Mouse (Mus musculus) frontal cortex, adult 2 months (tissue): Measurements from ENCODE around the gene Pla2g12a. TPM values are rescaled to one million over a fixed set of nuclear protein-coding genes. Genes with fewer than 3 reads are reported as not detected.

Source experiments
- DNase-seq, 2 experiments: peaks; one replicate each; pipeline ENCODE4 v3.0.0; 2022; ENCODE audit warnings: low spot score in 1 of 2; ENCODE audit errors: extremely low spot score in 1 of 2
- polyA plus RNA-seq: library from polyadenylated mRNA; depleted of rRNA; stranded (reverse); fragments of >200 nt; gene quantifications from 2 replicates; pipeline ENCODE4 v1.2.3, GENCODE M21; 2012

Pla2g12a gene
- polyA plus RNA-seq, 1 experiment = 31.4 TPM

- DNase-seq = no peak
Measured at GRCm38 (mm10) chr3:129896591-129896990, 18.2 kb downstream of the Pla2g12a start.

DNA sequence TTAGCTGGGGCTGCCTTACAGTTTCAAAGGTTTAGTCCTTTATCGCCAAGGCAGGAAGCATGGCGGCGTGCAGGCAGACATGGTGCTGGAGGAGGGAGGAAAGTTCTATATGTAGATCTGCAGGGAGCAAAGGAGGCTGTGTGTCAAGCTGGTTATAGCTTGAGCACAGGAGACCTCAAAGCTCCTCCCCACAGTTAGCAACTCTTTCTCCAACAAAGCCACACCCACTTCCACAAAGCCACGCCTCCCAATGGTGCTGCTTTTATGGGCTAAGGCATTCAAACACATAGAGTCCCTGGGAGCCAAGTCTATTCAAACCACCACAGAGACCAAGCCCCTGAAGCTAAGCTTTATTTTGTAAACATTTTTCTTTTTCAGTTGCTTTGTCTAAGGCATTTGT is 20.5 kb downstream of the Pla2g12a start:
- DNase-seq = no peak

DNA sequence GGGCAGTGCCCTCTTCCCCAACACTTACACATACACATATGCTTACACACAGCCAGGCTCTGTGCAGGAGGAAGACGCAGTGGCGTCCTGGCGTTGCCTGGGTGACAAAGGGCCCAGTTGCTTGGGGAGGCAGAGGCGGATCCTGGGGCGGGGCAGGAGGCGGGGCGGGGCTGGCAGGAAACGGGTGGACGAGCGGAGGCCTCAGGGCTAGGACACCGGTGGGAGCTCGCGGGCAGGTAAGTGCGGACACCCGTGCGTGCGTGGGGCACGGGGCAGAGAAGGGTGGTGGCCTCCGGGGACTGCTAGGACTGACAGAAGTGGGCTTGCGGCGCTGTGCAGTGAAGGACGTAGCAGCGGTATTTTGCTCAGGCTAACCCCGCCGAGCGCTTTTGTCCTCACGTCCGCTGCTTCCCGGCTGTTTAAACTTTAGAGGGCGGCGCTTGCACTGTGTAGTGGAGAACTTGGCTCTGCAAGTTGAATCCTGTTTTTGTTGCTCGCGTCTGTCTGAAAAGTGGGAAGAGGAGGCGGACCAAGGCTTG is 22.9 kb downstream of the Pla2g12a start, which contains the start of gene Casp6:
Casp6 (plus strand) TSS at position 155 of the 539 bp plus-strand sequence.
- peak; percentile 20 to 50 for DNase-seq

GRCm38 (mm10) chr3:129903369-129903768 is 25.0 kb downstream of the Pla2g12a start:
- DNase-seq = peak in 1 of 2 experiments; percentile 28

- DNase-seq = no peak
Measured at GRCm38 (mm10) chr3:129903866-129904265, 25.5 kb downstream of the Pla2g12a start.

DNA sequence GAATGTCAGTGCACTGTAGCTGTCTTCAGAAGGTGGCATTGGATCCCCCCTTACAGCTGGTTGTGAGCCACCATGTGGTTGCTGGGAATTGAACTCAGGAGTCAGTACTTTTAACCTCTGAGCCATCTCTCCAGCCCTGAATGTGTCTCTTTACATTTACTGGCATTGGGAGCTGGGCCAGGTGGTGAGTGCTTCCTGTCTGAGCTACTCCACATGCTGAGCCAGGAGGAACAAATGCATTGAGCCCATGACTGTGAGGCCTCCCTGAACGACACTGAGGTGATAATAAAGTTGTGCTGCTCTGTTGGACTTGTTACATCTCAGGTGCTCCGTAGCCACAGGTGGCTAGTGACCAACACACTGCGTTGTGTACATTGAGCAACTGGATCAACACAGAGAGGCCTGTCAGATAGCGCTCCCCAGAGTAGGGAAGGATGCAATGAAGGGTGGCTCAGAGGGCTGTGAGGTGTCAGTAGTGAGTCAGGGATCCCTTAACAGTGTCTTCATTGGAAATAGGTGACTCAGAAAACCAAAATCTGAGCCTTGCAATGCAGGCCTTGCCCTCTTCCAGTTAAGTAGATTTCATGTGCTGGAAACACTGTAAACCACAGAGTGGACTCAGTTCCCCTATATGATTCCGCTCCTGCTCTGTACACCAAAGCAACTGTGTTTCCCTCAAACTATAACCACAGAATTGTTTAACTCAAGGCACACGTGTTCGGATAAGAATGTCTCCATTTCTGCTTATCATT is 26.2 kb downstream of the Pla2g12a start:
- no peak for DNase-seq

DNA sequence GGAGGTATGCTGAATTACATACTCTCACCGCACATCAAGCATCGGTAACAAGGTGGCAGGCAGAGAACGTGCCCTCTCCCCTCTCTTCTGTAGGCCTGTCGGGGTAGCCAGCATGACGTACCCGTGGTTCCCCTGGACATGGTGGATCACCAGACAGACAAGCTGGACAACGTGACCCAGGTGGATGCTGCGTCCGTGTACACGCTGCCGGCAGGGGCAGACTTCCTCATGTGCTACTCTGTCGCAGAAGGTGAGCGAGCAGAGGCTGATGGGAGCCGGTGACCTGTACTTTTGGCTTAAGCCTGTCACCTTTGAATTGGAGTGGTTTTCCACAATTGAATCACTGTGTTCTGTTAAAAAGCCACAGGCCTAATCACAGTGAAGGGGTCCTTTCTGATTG is 33.6 kb downstream of the Pla2g12a start:
- DNase-seq = no peak

DNA sequence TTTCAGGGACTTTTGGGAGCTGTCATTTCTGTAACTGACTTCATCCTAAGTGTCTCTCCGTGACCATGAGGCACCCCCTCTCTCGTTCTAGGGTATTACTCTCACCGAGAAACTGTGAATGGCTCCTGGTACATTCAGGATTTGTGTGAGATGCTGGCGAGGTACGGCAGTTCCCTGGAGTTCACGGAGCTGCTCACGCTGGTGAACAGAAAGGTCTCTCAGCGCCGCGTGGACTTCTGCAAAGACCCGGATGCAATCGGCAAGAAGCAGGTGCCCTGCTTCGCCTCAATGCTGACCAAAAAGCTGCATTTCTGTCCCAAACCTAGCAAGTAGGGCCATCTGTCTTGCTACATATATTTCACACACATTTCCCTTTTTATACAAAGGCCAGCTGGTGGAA is 34.8 kb downstream of the Pla2g12a start:
- no peak for DNase-seq

- no peak for DNase-seq
Measured at GRCm38 (mm10) chr3:129917424-129917823, 39.0 kb downstream of the Pla2g12a start.

- peak; percentile 60 to 91 for DNase-seq
Measured at GRCm38 (mm10) chr3:129918434-129918833, 40.0 kb downstream of the Pla2g12a start.

DNA sequence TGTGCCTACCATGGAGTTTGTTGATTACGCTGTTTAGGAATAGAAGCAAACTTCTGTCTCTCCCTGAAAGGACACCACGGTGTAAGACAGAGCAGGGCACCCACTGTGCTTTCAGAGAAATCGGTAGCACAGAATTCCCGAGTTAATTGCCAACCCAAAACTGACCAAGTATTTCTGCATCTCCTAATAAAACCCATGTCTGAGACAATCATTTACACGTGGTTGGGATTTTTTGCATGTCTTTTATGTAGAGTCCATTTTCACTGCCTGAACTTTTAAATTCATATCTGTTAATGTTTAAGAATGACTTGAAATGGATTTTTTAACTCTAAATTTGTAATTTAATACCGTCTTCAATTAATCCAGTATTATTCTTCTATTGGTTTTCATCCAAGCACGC is 45.2 kb downstream of the Pla2g12a start:
- DNase-seq = no peak

DNA sequence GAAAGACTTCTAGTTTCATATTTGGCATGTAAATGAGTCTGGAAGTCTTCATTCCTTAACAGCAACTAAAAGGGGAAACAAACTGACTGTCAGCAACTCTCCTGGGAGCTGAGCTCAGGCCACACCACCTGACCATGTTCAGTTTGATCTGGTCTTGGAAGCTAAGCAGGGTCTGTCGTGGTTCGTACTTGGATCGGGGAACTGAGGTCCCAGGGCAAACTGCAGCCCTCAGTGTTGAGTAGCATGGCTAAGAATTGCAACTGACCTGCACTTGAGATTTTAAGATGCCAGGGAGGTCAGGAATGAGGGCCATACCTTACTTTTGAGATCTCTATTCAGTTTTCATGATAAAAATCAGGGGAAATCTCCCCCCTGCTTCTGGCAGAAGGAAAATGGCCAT is 47.5 kb downstream of the Pla2g12a start:
- DNase-seq = no peak

DNA sequence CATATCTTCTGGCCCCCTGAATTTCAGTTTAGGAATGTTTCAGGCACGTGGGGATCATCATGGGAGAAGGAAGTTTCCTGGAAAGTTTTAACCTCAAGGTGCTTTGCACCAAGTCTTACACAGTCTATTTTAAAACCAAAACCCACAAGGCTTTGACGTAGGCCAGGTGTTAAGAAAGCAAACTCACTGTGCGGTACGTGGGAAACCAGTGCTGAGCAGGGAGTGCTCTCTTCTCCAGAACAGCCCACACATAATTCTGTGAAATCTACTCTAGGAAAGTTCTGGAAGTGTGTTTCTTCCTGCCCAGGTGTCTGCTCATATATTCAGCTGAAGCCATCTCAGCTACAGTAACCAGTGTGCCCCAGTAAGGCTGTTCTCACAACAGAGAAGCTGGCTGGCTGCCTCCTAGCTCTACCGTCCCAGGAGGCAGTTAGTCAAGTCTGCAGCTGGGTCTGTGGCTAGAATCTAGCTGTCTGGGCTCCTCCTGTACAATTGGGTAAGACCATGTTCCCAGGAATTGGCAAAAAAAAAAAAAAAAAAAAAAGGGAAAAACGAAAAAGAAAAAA is 51.9 kb downstream of the Pla2g12a start:
- peak in 1 of 2 experiments; percentile 46 for DNase-seq

DNA sequence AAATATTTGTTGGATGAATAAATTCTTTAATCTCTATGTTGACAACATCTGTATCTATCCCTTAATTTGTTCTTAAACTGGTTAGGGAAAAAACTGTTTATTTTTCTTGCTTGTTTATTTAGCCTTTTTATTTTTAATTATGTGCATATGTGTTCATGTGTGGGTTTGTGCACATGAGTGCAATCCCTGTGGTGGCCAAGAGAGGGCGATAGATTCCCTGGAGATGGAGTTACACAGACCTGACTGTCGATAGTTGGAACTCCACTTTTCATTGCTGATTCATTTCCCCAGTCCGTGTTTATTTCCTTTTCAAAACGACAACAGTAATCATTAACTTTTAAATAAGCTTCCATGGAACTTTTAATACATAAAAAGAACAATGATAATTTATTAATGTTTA is 54.0 kb downstream of the Pla2g12a start:
- DNase-seq = no peak

DNA sequence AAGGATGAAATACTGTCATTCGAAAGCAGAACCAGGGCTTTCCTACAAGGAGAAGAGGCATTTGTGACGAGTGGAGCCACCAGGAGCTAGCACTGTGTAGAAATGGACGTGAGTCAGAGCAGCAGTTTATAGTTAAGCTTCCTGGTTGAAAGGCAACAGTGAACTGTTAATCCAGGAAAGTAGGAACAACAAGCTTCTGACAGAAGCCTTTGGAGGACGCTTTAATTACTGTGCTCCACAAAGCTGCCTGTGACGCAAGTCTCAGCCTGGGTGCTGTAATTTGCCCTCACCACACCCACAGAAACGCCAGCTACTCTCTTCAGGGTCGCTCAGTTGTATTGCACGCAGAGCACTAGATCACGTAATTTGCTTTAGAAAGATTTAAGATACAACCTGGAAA is 58.2 kb downstream of the Pla2g12a start:
- peak in 1 of 2 experiments; percentile 24 for DNase-seq

DNA sequence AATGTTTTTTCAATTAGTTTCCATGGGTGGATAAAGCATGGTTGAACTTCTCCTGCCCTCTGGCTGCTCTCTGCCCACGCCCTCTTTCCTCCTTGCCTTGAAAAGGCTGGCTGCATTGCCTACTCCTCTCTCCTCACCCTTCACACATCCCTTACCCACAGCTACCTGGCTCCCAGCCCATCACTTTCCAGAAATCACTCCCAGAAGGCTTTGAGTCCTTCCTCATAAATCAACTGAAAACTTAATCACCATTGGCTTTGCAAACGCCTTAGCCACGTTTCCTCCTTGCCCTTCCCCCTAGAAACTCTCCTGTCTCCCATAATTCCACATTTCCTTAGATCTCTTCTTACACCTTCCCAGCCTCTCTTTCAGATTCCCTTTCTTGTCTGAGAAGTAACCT is 59.4 kb downstream of the Pla2g12a start:
- no peak for DNase-seq

DNA sequence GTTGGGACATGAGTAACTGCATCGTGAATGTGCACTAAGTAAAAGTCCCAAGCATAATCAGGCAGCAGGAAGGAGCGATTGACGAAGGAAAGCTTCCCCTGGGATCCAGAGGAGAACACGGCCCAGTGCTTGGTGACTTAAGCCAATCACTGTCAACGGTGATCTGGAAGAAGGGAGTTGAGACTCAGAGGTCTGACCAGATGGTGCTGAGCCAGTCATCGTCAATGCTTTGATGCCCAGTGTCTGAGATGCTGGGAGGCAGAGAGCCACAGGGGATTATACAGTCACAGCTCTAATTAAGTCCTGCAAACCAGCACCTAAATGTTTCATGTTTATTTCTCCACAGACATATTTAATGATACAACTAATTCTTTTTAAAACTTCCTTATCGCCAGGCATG is 60.7 kb downstream of the Pla2g12a start:
- DNase-seq = no peak

DNA sequence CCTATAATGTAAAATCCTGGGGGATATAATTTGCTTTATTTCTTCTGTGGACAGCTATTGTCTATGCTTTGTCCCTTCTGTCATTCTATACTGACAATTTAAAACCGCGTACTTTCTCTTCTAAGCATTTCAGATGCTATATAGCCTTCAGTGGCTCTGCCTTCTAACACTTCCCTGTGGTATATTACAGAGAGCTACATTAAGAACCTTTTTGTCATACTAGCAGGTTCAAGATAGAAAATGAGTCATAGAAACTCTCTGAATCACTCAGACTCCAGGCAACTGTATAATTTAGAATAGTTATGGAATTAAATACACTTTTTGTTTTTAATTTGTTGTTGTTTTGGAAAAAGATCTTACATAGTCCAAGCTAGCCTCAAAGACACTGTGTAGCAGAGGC is 62.4 kb downstream of the Pla2g12a start:
- DNase-seq = peak in 1 of 2 experiments; percentile 26

GRCm38 (mm10) chr3:129941291-129941690 is 62.9 kb downstream of the Pla2g12a start:
- DNase-seq = no peak

- no peak for DNase-seq
Measured at GRCm38 (mm10) chr3:129943813-129944212, 65.4 kb downstream of the Pla2g12a start.
